Mouse (Mus musculus) CH12.LX (cell line): ENCODE measurements around the gene Exoc6.

Source experiments
- POLR2A ChIP-seq: IDR thresholded peaks from 2 replicates; pipeline ENCODE4 v1.6.1; 2011; ENCODE audit warnings: low read depth, mild to moderate bottlenecking, improper control_type of control experiment, low read length
- UBTF ChIP-seq: IDR thresholded peaks from 2 replicates; pipeline ENCODE4 v1.6.1; 2012; ENCODE audit warnings: low read depth, mild to moderate bottlenecking, inconsistent platforms, low read length, improper control_type of control experiment, moderate library complexity

DNA sequence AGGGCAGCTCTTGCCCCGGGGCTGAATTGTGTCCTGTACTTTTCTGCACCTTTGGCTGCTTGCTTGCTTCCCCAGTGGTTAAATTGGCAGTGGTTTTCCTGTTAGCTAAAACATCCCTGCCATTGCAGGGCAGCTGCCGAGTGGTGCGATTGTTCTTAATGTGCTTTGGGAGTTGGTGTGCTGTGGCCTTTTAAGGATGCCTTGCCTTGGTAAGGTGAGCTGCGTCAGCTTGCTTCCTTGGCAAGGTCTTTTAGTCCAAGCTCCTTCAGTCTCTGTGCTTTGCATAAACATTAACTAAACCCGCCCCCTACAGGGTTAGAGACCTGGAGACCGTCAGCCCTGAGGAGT, 9.8 kb downstream of the Exoc6 start:
- no peak for TF ChIP-seq POLR2A
- no peak for TF ChIP-seq UBTF
